Mouse (Mus musculus): ENCODE data around the gene Nagk. TPM values are rescaled to one million over a fixed set of nuclear protein-coding genes. Genes with fewer than 3 reads are reported as not detected.

Gene Nagk
- total and polyA plus RNA-seq, 3 experiments = 4.8 to 11.6 (median 9.8) TPM

GRCm38 (mm10) chr6:83796686-83797085, 1.9 kb downstream of the Nagk start:
- no peak for DNase-seq (ENCODE audit: extremely low read depth)
- peaks cover 7 to 37% of the 10 kb centered on the region in 2 experiments for H3K4me1 ChIP-seq (ENCODE audit: control insufficient read depth in 1 of 2, insufficient read depth in 2 of 2)
- peaks cover 25 to 36% of the 10 kb centered on the region in 2 experiments for H3K36me3 ChIP-seq (replicated peaks in 1 of 2; ENCODE audit: control insufficient read depth in 1 of 2, insufficient read depth in 1 of 2, low read length in 1 of 2)
- H3K4me2 ChIP-seq (ENCODE audit: insufficient read depth, low read depth, poor library complexity, severe bottlenecking) = no peak overlapping the region
- no peaks in the 10 kb centered on the region for H3K9me3 ChIP-seq (replicated peaks; ENCODE audit: low read length)
- no peak overlapping the region for H3K9ac ChIP-seq (ENCODE audit: insufficient read depth, low read depth)
- H3K27ac ChIP-seq (ENCODE audit: insufficient read depth, low read depth) = no peak overlapping the region
- dilution Hi-C loops (cut with MboI; ENCODE audit: extremely low pct_ligation_motif_present, extremely low pct_unique_long_range_greater_than_20kb, low sequenced_read_pairs) (no loop called here), in situ Hi-C loops (cut with MboI; ENCODE audit: low pct_ligation_motif_present, low pct_unique_long_range_greater_than_20kb, low sequenced_read_pairs) (no loop called here)
- no peak overlapping the region for H3K4me3 ChIP-seq (replicated peaks in 1 of 3; ENCODE audit: low read depth in 2 of 3, low read length in 2 of 3, poor library complexity in 1 of 3)
- peaks cover 2% of the 10 kb centered on the region for H3K27me3 ChIP-seq (replicated peaks)
- TF ChIP-seq ZMIZ1 (IDR thresholded peaks at IDR 0.05; ENCODE audit: low read depth, low read length) = no peak
- no peak for TF ChIP-seq POLR2A (IDR thresholded peaks at IDR 0.05; ENCODE audit: low read depth, low read length)
- TF ChIP-seq NELFE (IDR thresholded peaks at IDR 0.05; ENCODE audit: low read depth, low read length) = no peak
- no peak for TF ChIP-seq TCF12 (IDR thresholded peaks at IDR 0.05; ENCODE audit: low read depth, low read length)
- no peak for TF ChIP-seq KAT2A (IDR thresholded peaks at IDR 0.05; ENCODE audit: insufficient replicate concordance, low read length)
- TF ChIP-seq EP300 (IDR thresholded peaks at IDR 0.05; ENCODE audit: low read length) = no peak
- no peak for TF ChIP-seq ZC3H11A (IDR thresholded peaks at IDR 0.05; ENCODE audit: low read depth, low read length)
- TF ChIP-seq BHLHE40 (IDR thresholded peaks at IDR 0.05; ENCODE audit: low read depth, low read length) = no peak
- no peak for TF ChIP-seq ZKSCAN1 (IDR thresholded peaks at IDR 0.05; ENCODE audit: borderline replicate concordance, low read depth, low read length)
- TF ChIP-seq ZNF384 (IDR thresholded peaks at IDR 0.05; ENCODE audit: low read depth, low read length) = no peak
- no peak for TF ChIP-seq JUN (IDR thresholded peaks at IDR 0.05; ENCODE audit: insufficient read depth, low read depth, low read length)
- TF ChIP-seq USF2 (conservative IDR thresholded peaks at IDR 0.05; ENCODE audit: low read depth, low read length) = no peak
- no peak for TF ChIP-seq HCFC1 (IDR thresholded peaks at IDR 0.05; ENCODE audit: low read depth, low read length)
- TF ChIP-seq E2F4 (IDR thresholded peaks at IDR 0.05; ENCODE audit: insufficient replicate concordance, low read depth, low read length) = no peak
- no peak for TF ChIP-seq UBTF (IDR thresholded peaks at IDR 0.05; ENCODE audit: low read depth, low read length)
- no peak for TF ChIP-seq MAZ (IDR thresholded peaks at IDR 0.05; ENCODE audit: low read depth, low read length)
- H3K79me2 ChIP-seq (replicated peaks; ENCODE audit: control insufficient read depth, extremely low read depth, insufficient read depth, poor library complexity, severe bottlenecking) = no peaks in the 10 kb centered on the region

GRCm38 (mm10) chr6:83802033-83802432, 7.3 kb downstream of the Nagk start:
- dilution Hi-C loops (cut with MboI; ENCODE audit: extremely low pct_ligation_motif_present, extremely low pct_unique_long_range_greater_than_20kb, low sequenced_read_pairs) (no loop called here), in situ Hi-C loops (cut with MboI; ENCODE audit: low pct_ligation_motif_present, low pct_unique_long_range_greater_than_20kb, low sequenced_read_pairs) (no loop called here)
- Histone ChIP-seq H3K4me1 (ENCODE audit: control insufficient read depth in 1 of 2, insufficient read depth in 2 of 2) (peaks cover 6 to 16% of the 10 kb centered on the region in 2 experiments), H3K27ac (ENCODE audit: insufficient read depth, low read depth) (no peak overlapping the region), H3K36me3 (replicated peaks in 1 of 2; ENCODE audit: control insufficient read depth in 1 of 2, insufficient read depth in 1 of 2, low read length in 1 of 2) (peaks cover 46 to 74% of the 10 kb centered on the region in 2 experiments), H3K9ac (ENCODE audit: insufficient read depth, low read depth) (no peak overlapping the region), H3K79me2 (replicated peaks; ENCODE audit: control insufficient read depth, extremely low read depth, insufficient read depth, poor library complexity, severe bottlenecking) (no peaks in the 10 kb centered on the region), H3K4me3 (replicated peaks in 1 of 3; ENCODE audit: low read depth in 2 of 3, low read length in 2 of 3, poor library complexity in 1 of 3) (no peak overlapping the region), H3K27me3 (replicated peaks) (no peaks in the 10 kb centered on the region), H3K4me2 (ENCODE audit: insufficient read depth, low read depth, poor library complexity, severe bottlenecking) (no peak overlapping the region), H3K9me3 (replicated peaks; ENCODE audit: low read length) (no peaks in the 10 kb centered on the region)
- no peak for DNase-seq (ENCODE audit: extremely low read depth)
- TF ChIP-seq CHD2 (IDR thresholded peaks at IDR 0.05; ENCODE audit: low read length) (no peak), NRF1 (IDR thresholded peaks at IDR 0.05; ENCODE audit: low read depth, low read length) (no peak), POLR2A (IDR thresholded peaks at IDR 0.05; ENCODE audit: low read depth, low read length) (no peak), ZNF384 (IDR thresholded peaks at IDR 0.05; ENCODE audit: low read depth, low read length) (no peak), MAFK (IDR thresholded peaks at IDR 0.05; ENCODE audit: insufficient replicate concordance, low read length) (no peak), ETS1 (conservative IDR thresholded peaks at IDR 0.05; ENCODE audit: low read depth, low read length) (no peak), PAX5 (IDR thresholded peaks at IDR 0.05; ENCODE audit: low read length) (no peak), JUN (IDR thresholded peaks at IDR 0.05; ENCODE audit: insufficient read depth, low read depth, low read length) (no peak), ZKSCAN1 (IDR thresholded peaks at IDR 0.05; ENCODE audit: borderline replicate concordance, low read depth, low read length) (no peak), JUND (conservative IDR thresholded peaks at IDR 0.05; ENCODE audit: low read depth, low read length) (no peak), E2F4 (IDR thresholded peaks at IDR 0.05; ENCODE audit: insufficient replicate concordance, low read depth, low read length) (no peak), RCOR1 (conservative IDR thresholded peaks at IDR 0.05; ENCODE audit: low read depth, low read length) (no peak), SIN3A (IDR thresholded peaks at IDR 0.05; ENCODE audit: low read length) (no peak), UBTF (IDR thresholded peaks at IDR 0.05; ENCODE audit: low read depth, low read length) (no peak), ZMIZ1 (IDR thresholded peaks at IDR 0.05; ENCODE audit: low read depth, low read length) (no peak)

Measured in CH12.LX (cell line).